Mouse (Mus musculus) spleen, postnatal 14 days (tissue): ENCODE measurements around the gene Cacng8.

ENCODE experiments used
- DNase-seq, 2 experiments: peaks; one replicate each; pipeline ENCODE4 v3.0.0; 2021 to 2022; ENCODE audit warnings: low spot score in 2 of 2

The Cacng8 gene

GRCm38 (mm10) chr7:3390413-3391080 is at the start of gene Cacng8:
Gene Cacng8 (plus strand): TSS chr7:3390683.
- no peak for DNase-seq

- no peak for DNase-seq
These were observed 46.6 kb upstream of the Cacng8 start for GRCm38 (mm10) chr7:3343861-3344260.

- DNase-seq, result no peak
These were observed 45.2 kb upstream of the Cacng8 start for GRCm38 (mm10) chr7:3345301-3345700.

GRCm38 (mm10) chr7:3347366-3348287 is 42.9 kb upstream of the Cacng8 start:
- no peak for DNase-seq

- DNase-seq, result no peak
These were observed 42.2 kb upstream of the Cacng8 start for GRCm38 (mm10) chr7:3348326-3348725.

GRCm38 (mm10) chr7:3349775-3350174 is 40.7 kb upstream of the Cacng8 start:
- no peak for DNase-seq

- DNase-seq, result no peak
These were observed 38.9 kb upstream of the Cacng8 start for GRCm38 (mm10) chr7:3351536-3351935.

GRCm38 (mm10) chr7:3354850-3355249 is 35.6 kb upstream of the Cacng8 start:
- DNase-seq, result no peak

- DNase-seq, result no peak
These were observed 29.8 kb upstream of the Cacng8 start for GRCm38 (mm10) chr7:3360678-3361077.

GRCm38 (mm10) chr7:3365547-3366279 is 24.8 kb upstream of the Cacng8 start:
- DNase-seq, result no peak

- DNase-seq, result no peak
These were observed 23.6 kb upstream of the Cacng8 start for GRCm38 (mm10) chr7:3366705-3367516.

- no peak for DNase-seq
These were observed 22.9 kb upstream of the Cacng8 start for GRCm38 (mm10) chr7:3367569-3367968.

- DNase-seq, result no peak
These were observed 22.2 kb upstream of the Cacng8 start for GRCm38 (mm10) chr7:3368311-3368710.

- DNase-seq, result no peak
These were observed 21.3 kb upstream of the Cacng8 start for GRCm38 (mm10) chr7:3369189-3369588.

GRCm38 (mm10) chr7:3370407-3370806 is 20.1 kb upstream of the Cacng8 start:
- no peak for DNase-seq

GRCm38 (mm10) chr7:3372376-3372775 is 18.1 kb upstream of the Cacng8 start:
- DNase-seq, result no peak

- no peak for DNase-seq
These were observed 16.7 kb upstream of the Cacng8 start for GRCm38 (mm10) chr7:3373754-3374153.

- DNase-seq, result peak in 1 of 2 experiments; percentile 33
These were observed 13.7 kb upstream of the Cacng8 start for GRCm38 (mm10) chr7:3376831-3377230.

GRCm38 (mm10) chr7:3382123-3382522 is 8.4 kb upstream of the Cacng8 start:
- DNase-seq, result no peak

GRCm38 (mm10) chr7:3384807-3385319 is 5.6 kb upstream of the Cacng8 start:
- DNase-seq, result no peak

- DNase-seq, result no peak
These were observed 4.3 kb upstream of the Cacng8 start for GRCm38 (mm10) chr7:3386036-3386730.
